Mouse (Mus musculus) liver, adult 2 months (tissue): ENCODE results near the gene Aff3. TPM values are rescaled to one million over a fixed set of nuclear protein-coding genes. Genes with fewer than 3 reads are reported as not detected.

Source experiments
- DNase-seq: peaks from one replicate; pipeline ENCODE4 v3.0.0-alpha.2; 2011; ENCODE audit warnings: low read depth, low spot score; ENCODE audit errors: extremely low read depth
- H3K27ac ChIP-seq: fragments of 200-500 bp; replicated peaks from 2 replicates; pipeline ENCODE4 v1.5.1; 2012; ENCODE audit warnings: low read depth, mild to moderate bottlenecking, control low read depth, inconsistent platforms, low read length; ENCODE audit not compliant: insufficient read depth
- H3K27me3 ChIP-seq: fragments of 200-500 bp; 2 replicates; pipeline ENCODE4 v1.6.1; 2012; ENCODE audit warnings: mild to moderate bottlenecking, moderate library complexity, low read length, inconsistent platforms; ENCODE audit not compliant: control insufficient read depth, insufficient read depth
- H3K36me3 ChIP-seq: fragments of 200-500 bp; 2 replicates; pipeline ENCODE4 v1.6.1; 2012; ENCODE audit warnings: low read length, inconsistent platforms; ENCODE audit not compliant: control insufficient read depth, insufficient read depth
- H3K4me1 ChIP-seq: fragments of 200-500 bp; 2 replicates; pipeline ENCODE4 v1.6.1; 2011; ENCODE audit warnings: low read length; ENCODE audit not compliant: control insufficient read depth, insufficient read depth
- H3K4me3 ChIP-seq: fragments of 200-500 bp; 2 replicates; pipeline ENCODE4 v1.5.1; 2011; ENCODE audit warnings: low read depth, mild to moderate bottlenecking, control low read depth, low read length, moderate library complexity; ENCODE audit not compliant: insufficient read depth
- H3K79me2 ChIP-seq: fragments of 200-500 bp; 2 replicates; pipeline ENCODE4 v1.6.1; 2012; ENCODE audit warnings: inconsistent platforms, mild to moderate bottlenecking, low read length, moderate library complexity; ENCODE audit not compliant: control insufficient read depth, insufficient read depth
- H3K9ac ChIP-seq: fragments of 200-500 bp; 2 replicates; pipeline ENCODE4 v1.6.1; 2012; ENCODE audit warnings: low read depth, mild to moderate bottlenecking, control low read depth, inconsistent platforms, low read length
- CTCF ChIP-seq: fragments of 200-500 bp; IDR thresholded peaks from 2 replicates; pipeline ENCODE4 v1.5.1; 2011; ENCODE audit warnings: low read depth, low read length, control low read depth
- POLR2A ChIP-seq: fragments of 200-500 bp; IDR thresholded peaks from 2 replicates; pipeline ENCODE4 v1.6.1; 2011; ENCODE audit warnings: low read length, control low read depth; ENCODE audit not compliant: insufficient read depth; ENCODE audit errors: extremely low read depth
- WGBS: fragments of 180-500 bp; shearing (Covaris S2); methylation state at CpG from one replicate; pipeline ENCODE4 v1.1.7; 2018; 5-methylcytosine and 5-hydroxymethylcytosine counted together
- polyA plus RNA-seq: library from polyadenylated mRNA; depleted of rRNA; stranded (reverse); fragments of >200 nt; gene quantifications from 2 replicates; pipeline ENCODE4 v1.2.3, GENCODE M21; 2012
- total RNA-seq: library from RNA; depleted of rRNA; stranded (reverse); fragments of >200 nt; gene quantifications from 2 replicates; pipeline ENCODE4 v1.2.3, GENCODE M21; 2014

Aff3 gene
- total and polyA plus RNA-seq, 2 experiments = 0.18 to 0.28 TPM

GRCm38 (mm10) chr1:38377930-38378329, 286.8 kb downstream of the Aff3 start:
- no peak for TF ChIP-seq CTCF
- TF ChIP-seq POLR2A = no peak
- Histone ChIP-seq H3K36me3 (no peaks in the 10 kb centered on the region), H3K9ac (no peak overlapping the region), H3K27me3 (no peaks in the 10 kb centered on the region), H3K4me1 (no peaks in the 10 kb centered on the region), H3K27ac (no peak overlapping the region), H3K79me2 (no peaks in the 10 kb centered on the region), H3K4me3 (no peak overlapping the region)
- no peak for DNase-seq
- 86% methylated on average over 3 of the region's 3 CpGs for WGBS

- DNase-seq = no peak
- Histone ChIP-seq H3K79me2 (no peaks in the 10 kb centered on the region), H3K36me3 (no peaks in the 10 kb centered on the region), H3K27ac (no peak overlapping the region), H3K9ac (no peak overlapping the region), H3K27me3 (no peaks in the 10 kb centered on the region), H3K4me1 (no peaks in the 10 kb centered on the region), H3K4me3 (no peak overlapping the region)
- WGBS = 72% methylated on average over 8 of the region's 8 CpGs
- no peak for TF ChIP-seq POLR2A
- no peak for TF ChIP-seq CTCF
Measured at GRCm38 (mm10) chr1:38369166-38369565, 295.6 kb downstream of the Aff3 start.

DNA sequence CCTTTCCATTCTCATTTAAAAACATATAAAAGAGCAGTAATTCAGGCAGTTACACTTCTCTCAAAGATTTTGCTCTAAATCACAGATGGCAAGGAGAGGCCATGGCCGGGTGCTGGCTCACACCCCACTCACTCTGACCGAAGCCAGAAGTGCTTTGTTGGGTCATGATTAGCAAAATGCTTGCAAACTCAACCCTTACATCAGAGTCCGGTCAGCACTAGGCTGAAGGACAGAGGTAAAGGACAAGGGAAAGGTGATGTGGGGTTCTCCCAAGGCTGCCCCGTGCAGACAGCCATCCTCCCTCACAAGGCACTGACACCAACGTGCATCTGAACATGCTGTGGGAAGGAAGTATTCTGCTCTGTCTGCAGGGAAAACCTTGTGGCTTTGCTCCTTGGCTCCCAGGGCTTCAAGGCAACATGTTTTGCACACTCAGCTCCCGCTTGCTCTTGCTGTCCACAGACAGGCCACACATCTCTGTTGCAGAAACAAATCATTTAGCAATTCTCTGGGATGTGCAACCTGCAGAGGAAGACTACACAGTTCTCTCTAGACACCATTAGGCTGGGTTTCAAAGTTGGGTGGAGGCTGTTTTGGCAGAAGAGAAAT, 296.6 kb downstream of the Aff3 start:
- no peak overlapping the region for H3K27ac ChIP-seq
- DNase-seq = no peak
- H3K36me3 ChIP-seq = no peaks in the 10 kb centered on the region
- H3K4me1 ChIP-seq = no peaks in the 10 kb centered on the region
- WGBS = 69% methylated on average over 6 of the region's 6 CpGs
- no peak for TF ChIP-seq POLR2A
- TF ChIP-seq CTCF = no peak
- H3K9ac ChIP-seq = no peak overlapping the region
- H3K4me3 ChIP-seq = no peak overlapping the region
- H3K27me3 ChIP-seq = no peaks in the 10 kb centered on the region
- no peaks in the 10 kb centered on the region for H3K79me2 ChIP-seq

- H3K9ac ChIP-seq = no peak overlapping the region
- no peaks in the 10 kb centered on the region for H3K27me3 ChIP-seq
- DNase-seq = no peak
- H3K79me2 ChIP-seq = no peaks in the 10 kb centered on the region
- no peaks in the 10 kb centered on the region for H3K4me1 ChIP-seq
- no peak overlapping the region for H3K27ac ChIP-seq
- no peaks in the 10 kb centered on the region for H3K36me3 ChIP-seq
- no peak for TF ChIP-seq POLR2A
- no peak for TF ChIP-seq CTCF
- H3K4me3 ChIP-seq = no peak overlapping the region
- 95% methylated on average over 14 of the region's 14 CpGs for WGBS
Measured at GRCm38 (mm10) chr1:38367404-38368080, 297.2 kb downstream of the Aff3 start.

- H3K27me3 ChIP-seq = no peaks in the 10 kb centered on the region; the same call in 1 of the 2 replicates
Measured at GRCm38 (mm10) chr1:38363856-38364255, 300.9 kb downstream of the Aff3 start.

GRCm38 (mm10) chr1:38362275-38362674, 302.5 kb downstream of the Aff3 start:
- Histone ChIP-seq H3K79me2 (no peaks in the 10 kb centered on the region), H3K4me1 (peaks cover 3% of the 10 kb centered on the region), H3K4me3 (no peak overlapping the region), H3K27me3 (no peaks in the 10 kb centered on the region; the same call in 1 of the 2 replicates), H3K36me3 (no peaks in the 10 kb centered on the region), H3K27ac (no peak overlapping the region), H3K9ac (no peak overlapping the region)
- WGBS = 96% methylated on average over 3 of the region's 3 CpGs
- TF ChIP-seq POLR2A (no peak), CTCF (no peak)
- no peak for DNase-seq

More at GRCm38 (mm10) chr1:38363856-38364255, 300.9 kb downstream of the Aff3 start:
- Histone ChIP-seq H3K9ac (no peak overlapping the region), H3K36me3 (no peaks in the 10 kb centered on the region), H3K4me3 (no peak overlapping the region), H3K27ac (no peak overlapping the region), H3K79me2 (no peaks in the 10 kb centered on the region), H3K4me1 (no peaks in the 10 kb centered on the region)
- WGBS = 96% methylated on average over 2 of the region's 2 CpGs
- no peak for TF ChIP-seq CTCF
- no peak for TF ChIP-seq POLR2A
- DNase-seq = no peak
